Mouse (Mus musculus) ovary, adult 18-20 months (tissue): ENCODE measurements around the gene Olfr727.

Experiments
- DNase-seq: peaks from one replicate; pipeline ENCODE4 v3.0.0; 2022; ENCODE audit warnings: low spot score, mixed read lengths

Gene Olfr727

DNA sequence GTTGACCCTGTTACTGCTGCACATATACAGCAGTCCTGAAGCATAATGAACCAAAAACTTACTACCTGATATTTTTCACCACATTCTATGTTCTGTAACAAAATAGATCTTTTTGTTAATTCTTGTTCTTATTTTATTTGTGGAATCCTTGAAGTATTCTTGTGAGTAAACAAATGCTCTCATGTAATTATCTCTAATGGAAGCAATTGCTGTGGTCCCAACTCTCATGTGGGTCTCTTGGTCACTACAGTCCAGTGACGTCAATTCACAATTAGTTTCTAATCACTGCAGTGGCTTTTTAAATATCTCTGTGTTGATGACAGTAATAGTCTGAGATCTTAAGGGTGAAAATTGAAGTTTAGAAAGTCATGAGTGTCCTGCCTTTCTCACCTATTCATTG, at the start of gene Olfr727:
Gene Olfr727 (plus strand): TSS at position 301 of the 400 bp plus-strand sequence.
- DNase-seq = no peak

DNA sequence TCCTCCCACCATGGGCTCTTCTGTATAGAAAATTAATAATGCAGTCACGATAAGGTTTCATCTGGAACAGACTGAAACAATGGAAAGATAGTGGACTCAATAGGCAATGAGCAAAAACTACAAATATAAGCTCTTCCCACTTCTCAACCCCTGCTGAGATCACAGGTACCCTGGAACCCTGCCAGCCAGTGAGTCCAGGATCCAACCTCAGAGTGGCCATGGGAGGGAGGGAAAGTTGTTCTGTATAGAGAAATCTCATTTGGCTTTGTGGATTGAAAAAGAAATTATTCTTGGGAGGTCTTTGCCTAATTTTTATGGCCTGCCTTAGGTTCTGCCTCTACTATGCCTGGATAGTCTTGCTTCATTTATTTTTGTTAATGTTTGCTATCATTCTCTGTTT, 32.1 kb upstream of the Olfr727 start, which contains the start of gene Olfr726:
Gene Olfr726 (minus strand): TSS at position 101 of the 400 bp plus-strand sequence.
- DNase-seq = no peak

DNA sequence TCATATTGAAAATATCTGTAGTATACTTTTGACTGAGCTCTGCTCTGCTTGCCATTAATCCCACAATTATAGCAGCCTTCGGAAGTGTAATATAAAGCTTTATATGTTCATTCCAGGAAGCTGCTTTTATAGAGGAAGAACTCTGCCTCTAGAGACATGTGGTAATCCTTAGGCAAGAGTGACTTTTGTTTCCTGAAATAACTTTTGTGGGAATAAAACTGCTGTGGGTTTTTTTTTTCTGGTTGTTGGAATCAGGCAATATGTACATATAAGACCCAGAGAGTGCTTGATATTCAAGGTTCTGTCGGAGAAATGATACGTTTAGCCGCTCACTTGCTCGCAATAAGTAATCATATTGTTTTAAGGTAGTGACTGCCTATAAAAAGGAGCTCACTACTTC, 19.6 kb downstream of the Olfr727 start, which contains the start of gene Olfr728:
Gene Olfr728 (minus strand): TSS at position 101 of the 400 bp plus-strand sequence.
- no peak for DNase-seq

DNA sequence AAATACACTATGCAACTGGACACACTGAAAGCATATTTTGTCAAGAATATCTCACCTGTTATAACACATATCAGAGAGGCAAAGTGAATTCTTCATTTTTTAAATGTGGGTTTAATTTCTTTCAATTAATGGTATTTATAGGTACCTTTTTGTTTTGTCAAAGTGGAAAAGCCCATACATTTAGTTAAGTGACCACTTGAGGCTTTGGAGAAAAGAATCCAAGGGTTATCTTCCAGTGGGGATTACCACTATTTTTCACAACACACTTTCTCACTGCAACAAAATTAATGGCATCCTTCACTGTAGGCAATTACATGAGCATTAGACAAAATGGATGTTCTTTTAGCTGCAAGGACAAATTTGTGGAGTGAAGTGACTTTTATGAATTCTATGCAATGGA, 29.8 kb downstream of the Olfr727 start, which contains the start of gene Olfr729:
Gene Olfr729 (minus strand): TSS at position 101 of the 400 bp plus-strand sequence.
- no peak for DNase-seq
